Mouse (Mus musculus) CD8-positive naive resting alpha-beta T cell, adult 2 months (primary cell): Measurements from ENCODE around the gene Timp3.

Source experiments
- DNase-seq, 2 experiments: peaks; one replicate each; pipeline ENCODE4 v3.0.0; 2022; ENCODE audit warnings: low read depth in 2 of 2, low spot score in 2 of 2

Gene Timp3

GRCm38 (mm10) chr10:86300293-86301116, at the start of gene Timp3:
Gene Timp3 (plus strand): TSS chr10:86300372.
- no peak for DNase-seq

DNA sequence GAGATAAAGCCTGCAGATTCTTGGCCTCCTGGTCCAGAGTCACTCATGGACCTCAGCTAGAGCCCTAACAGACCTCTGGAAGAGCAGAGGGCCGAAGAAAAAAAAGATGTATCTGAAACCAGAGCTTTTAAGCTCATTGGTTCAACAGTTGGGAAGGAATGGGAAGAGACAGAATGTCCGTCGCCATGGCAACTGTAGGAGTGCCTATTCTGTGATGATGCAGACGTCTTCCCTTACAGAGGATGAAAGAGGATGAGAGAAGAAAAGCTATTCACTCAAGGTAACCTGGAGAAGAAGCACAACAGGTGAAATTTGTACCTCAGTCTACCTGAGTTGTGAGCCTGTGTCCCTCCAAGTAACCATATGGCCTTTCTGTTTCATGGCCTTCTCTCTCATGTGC, 44.0 kb upstream of the Timp3 start:
- DNase-seq: no peak

DNA sequence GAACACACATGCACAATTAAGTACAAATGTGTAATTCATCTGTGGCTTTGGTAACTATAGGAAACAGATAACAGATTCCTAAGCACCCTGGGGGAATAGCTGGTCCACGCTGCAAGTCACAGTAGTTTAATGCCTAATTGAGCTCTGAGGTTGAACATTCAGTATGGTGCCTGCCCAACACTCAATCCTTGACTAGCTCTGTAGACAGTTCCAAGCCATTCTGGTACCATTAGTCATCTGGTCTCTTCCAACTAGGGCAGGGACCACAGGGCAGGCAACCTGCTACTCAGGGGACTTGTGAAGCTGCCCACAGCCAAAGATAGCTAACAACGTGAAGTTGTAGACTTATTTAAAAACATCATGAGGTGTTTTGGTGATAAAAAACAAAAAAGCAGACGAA, 43.1 kb upstream of the Timp3 start:
- no peak for DNase-seq

DNA sequence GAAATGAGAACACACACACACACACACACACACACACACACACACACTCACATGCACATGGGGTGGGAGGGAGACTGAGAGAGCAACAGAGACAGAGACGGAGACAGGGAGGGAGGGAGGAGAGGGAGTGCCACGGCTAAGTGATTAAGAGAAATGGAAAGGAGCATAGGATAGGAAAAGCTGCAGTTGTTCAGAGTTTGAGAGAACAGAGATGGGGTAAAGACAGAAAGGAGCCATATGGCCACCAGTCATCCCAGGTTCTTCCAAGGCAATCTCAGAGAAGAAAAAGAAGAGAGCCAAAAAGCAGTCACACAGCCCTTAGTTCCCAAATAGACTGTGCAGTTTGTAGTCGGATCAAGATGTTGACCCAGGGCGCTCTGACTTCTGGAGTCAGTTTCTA, 42.1 kb upstream of the Timp3 start:
- DNase-seq: no peak

GRCm38 (mm10) chr10:86258992-86259391, 41.2 kb upstream of the Timp3 start:
- no peak for DNase-seq

GRCm38 (mm10) chr10:86261725-86262124, 38.4 kb upstream of the Timp3 start:
- no peak for DNase-seq

- DNase-seq: no peak
Measured at GRCm38 (mm10) chr10:86264618-86265017, 35.6 kb upstream of the Timp3 start.

DNA sequence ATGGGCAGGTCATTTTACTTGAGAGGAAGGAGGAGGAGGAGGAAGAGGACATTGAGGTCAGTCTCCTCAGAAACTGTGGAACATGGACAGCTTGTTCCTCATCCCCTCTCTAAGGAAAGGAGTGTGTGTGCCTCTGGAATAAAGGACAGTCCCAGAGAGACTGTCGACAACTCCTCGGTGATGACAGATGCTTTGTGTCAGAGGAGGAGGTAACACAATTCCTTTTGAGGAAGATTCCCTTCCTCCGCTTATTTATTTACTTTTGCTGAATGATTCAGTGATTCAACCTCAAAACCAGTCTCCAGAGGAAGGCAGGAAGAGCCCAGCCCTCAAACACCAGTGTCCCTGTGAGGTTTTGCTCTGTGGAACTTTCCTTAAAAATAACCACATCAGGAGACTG, 29.9 kb upstream of the Timp3 start:
- DNase-seq: no peak

- DNase-seq: no peak
Measured at GRCm38 (mm10) chr10:86272826-86273225, 27.3 kb upstream of the Timp3 start.

- DNase-seq: no peak
Measured at GRCm38 (mm10) chr10:86273410-86274191, 26.6 kb upstream of the Timp3 start.

- DNase-seq: no peak
Measured at GRCm38 (mm10) chr10:86275585-86275984, 24.6 kb upstream of the Timp3 start.

GRCm38 (mm10) chr10:86277327-86277726, 22.8 kb upstream of the Timp3 start:
- DNase-seq: no peak

DNA sequence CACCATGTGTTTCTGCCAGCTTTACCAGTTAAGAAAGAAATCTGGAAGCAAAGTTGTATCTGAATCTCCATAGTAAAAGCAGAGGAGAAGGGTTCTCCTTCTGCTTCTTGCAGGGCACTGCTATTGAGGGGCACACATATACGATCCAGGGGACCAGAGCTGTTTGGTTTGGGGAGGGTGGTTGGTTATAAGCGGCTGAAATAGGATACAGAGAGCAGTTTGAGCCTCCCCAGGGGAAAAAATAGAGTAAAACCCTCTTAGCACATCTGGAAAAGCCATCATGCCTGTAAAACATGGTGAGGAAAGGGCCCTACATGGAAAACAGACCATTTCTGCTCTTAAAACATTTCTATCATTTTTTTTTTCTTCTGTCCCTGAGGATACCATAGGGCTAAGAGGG, 21.7 kb upstream of the Timp3 start:
- no peak for DNase-seq

DNA sequence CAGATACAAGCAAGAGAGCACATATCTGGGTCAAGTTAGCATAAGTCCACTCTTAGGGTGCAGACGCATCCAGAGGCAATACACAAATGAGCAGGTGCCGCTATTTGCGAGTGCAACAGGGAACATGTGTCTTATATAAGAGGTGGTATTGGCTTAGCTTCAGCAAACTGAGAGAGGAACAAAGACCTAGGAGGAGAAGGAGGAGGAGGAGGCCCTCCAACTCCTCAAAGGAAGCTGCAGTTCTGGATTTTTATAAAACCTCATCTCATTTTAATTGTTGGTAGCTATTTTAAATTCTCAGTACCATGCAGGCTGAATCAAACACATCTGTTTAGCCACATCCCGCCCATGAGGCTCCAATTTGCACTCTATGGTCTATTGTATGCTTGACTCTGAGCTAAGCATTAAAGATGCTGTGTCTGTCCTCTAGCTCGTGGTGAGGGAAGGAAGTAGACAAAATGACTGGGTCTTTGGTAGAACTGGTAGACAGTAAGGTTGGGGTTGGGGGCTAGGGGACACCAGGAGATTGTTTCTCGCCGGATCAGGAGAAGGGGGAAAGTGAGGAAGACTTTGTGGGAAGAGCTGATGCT, 20.5 kb upstream of the Timp3 start:
- no peak for DNase-seq

DNA sequence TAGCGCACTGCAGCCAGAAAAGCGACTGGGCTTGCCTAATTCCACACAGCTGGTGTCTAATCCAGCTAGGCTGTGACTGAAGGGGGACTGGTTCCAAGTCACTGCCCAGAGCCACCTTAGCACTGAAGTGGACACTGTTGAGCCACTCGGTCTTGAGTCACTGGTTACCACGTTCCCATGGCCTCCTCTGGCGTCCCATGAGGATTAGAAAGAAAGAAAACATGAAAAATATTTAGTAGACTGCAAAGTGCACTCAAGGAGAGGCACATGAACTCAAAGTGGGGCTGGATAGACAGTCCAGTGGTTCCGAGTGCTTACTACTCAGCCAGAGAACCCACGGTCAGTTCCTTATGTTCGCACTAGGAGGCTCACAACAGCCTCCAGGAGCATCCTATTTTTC, 18.9 kb upstream of the Timp3 start:
- no peak for DNase-seq

- DNase-seq: no peak
Measured at GRCm38 (mm10) chr10:86286508-86286907, 13.7 kb upstream of the Timp3 start.

DNA sequence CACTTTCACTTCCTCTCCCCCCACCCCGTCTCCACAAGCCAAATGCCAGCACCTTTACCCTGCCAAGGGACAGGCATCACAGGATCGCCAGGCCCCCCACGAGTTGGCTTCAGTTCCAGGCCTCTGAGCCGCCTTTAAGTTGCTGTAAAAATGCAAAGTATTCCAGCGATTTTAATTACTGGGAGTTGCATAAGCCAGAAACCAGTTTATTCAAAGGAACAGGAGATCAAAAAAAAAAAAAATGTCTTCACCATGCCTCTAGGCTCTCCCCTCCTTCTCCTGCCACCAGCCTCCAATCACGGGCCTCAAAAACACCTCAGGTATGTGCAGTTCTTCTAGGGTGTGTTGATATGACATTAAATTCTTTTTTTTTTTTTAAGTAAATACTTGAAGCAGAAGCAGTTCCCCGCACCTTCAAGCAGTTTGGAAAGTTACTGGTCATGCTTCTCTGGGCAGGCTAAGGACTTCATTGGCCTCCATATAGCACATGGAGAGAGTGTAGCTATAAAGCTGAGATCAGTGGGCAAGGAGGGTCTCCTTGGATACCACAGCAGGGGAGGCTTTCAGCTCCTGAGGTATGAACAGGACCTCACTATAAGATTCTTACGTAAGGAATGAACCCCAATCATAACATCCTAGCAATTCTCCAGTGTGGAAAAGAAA, 9.9 kb upstream of the Timp3 start:
- DNase-seq: no peak

DNA sequence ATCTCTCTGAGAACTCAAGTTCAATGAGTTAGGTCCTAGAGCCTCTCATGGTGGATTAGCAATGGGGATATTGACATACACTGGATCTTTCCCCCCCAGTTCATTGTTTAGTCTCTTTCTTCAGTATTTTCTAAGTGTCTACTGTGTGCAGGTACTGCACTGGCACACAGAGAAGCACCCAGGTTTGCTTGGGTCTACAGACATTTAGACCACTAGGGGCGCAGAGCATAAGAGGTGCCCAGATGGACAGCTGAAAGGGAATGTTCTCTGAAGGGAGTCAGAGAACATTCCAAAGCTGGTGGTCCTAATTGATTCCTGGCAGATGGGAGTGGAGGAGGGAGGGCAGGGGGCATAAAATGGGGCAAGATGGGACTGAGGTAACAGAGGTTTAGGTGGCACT, 6.3 kb upstream of the Timp3 start:
- DNase-seq: no peak

DNA sequence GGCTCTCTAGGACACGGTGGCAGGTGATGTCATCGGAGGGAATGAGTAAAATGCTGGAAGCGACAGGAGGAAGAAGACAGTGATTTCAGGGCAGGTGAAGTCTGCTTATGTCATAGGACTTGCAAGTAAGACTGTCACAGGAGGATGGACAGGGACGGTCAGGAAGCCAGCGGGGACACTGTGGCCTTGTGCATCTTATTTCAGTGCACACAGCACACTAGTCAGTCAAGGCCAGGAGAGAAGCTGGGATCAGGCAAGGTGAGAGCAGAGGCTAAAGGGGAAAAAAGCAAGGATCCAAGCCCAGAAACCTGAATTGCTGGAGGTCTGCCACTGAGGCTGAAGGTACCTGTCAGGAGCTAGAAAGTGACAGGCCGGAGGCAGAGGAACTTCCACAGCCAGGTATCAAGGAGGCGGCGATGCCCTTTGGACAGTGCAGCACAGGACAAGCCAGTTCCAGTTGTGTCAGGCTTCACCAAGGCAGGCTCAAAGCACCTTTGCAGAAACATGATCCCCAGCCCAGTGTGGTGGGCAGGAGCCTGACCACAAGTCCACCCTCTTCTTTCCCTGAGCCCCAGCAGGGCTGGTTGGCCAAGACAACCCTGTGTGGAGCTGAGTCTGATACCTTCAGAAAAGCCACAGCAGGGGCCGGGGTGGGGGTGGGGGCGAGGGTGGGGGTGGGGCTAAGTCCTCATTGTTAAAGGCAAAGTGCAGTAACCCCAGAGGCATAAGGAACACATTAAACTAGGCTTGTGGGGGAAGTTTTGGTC, 5.4 kb upstream of the Timp3 start:
- DNase-seq: no peak

- no peak for DNase-seq
Measured at GRCm38 (mm10) chr10:86295454-86296098, 4.6 kb upstream of the Timp3 start.
